In the genomic region with DNA sequence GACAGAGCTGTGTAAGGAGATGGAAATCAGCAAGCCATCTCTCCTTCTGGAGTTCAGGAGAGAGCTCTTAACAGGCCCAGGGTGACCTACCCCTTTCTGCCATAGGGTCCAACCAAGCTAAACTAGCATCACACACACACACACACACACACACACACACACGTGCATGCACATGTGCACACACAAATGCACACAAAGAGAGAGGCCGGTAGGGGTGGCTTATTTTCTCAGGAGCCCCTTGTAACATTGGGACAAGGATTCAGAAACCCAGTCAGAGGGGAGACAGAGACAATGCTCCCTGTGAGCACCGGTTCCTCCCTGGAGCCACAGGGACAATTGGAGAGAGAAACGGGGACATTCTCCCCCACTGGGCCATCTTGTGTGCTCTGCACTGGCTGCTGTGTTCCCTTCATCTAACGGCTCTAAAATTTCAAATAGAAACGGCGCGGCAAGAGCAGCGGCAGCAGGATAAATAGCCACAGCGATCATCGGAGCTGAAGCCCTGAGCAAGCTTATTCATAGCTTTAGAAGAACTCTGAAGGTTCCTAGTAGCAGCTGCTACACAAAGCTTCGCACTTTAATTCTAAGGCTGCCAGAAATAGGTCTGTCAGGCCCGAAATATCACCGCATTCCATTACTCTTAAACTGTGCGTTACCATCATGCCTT, we compare ENCODE assay signal across 8 mouse cellular contexts. TPM values are rescaled to one million over a fixed set of nuclear protein-coding genes. Genes with fewer than 3 reads are reported as not detected.
A peak's percentile ranks its signal among the peaks of the same experiment; 100 is the strongest.
DNase-seq lines count a peak whose midpoint lies in the region; ATAC-seq and TF ChIP-seq lines count a peak whose summit lies in the region.

No protein-coding gene starts in this region.

- H3K27ac ChIP-seq in kidney, embryonic 16.5 days (ENCODE audit: low read length), result peak overlapping the region; percentile 5; the same call in 1 of the 2 replicates
- H3K27ac ChIP-seq in midbrain, postnatal 0 days (ENCODE audit: low read depth, low read length), result peak overlapping the region; percentile 78

- no peak for ATAC-seq in kidney, embryonic 16.5 days (ENCODE audit: low FRiP score, low TSS enrichment)
- ATAC-seq in midbrain, postnatal 0 days (ENCODE audit: low FRiP score), result 0 out of 2 replicates have a peak, but pooled peaks have one; percentile 3
- no peak for ATAC-seq in erythroid progenitor cell, adult 5-6 weeks (replicated peaks; ENCODE audit: low FRiP score, poor library complexity, severe bottlenecking)

- WGBS in kidney, embryonic 16.5 days, result 25% methylated on average over 15 of the region's 15 CpGs
- 3% methylated on average over 15 of the region's 15 CpGs for WGBS in midbrain, postnatal 0 days

- H3K4me2 ChIP-seq in kidney, embryonic 16.5 days (replicated peaks; ENCODE audit: low read depth, low read length), result 0 out of 2 replicates have a peak overlapping the region, but pooled peaks have one; percentile 8
- H3K4me2 ChIP-seq in midbrain, postnatal 0 days (ENCODE audit: low read depth, low read length, poor library complexity, severe bottlenecking), result peak overlapping the region; percentile 36

- TF ChIP-seq CTCF in midbrain, postnatal 0 days (IDR thresholded peaks at IDR 0.05), result no peak

- no peaks in the 10 kb centered on the region for H3K27me3 ChIP-seq in kidney, embryonic 16.5 days (ENCODE audit: insufficient read depth, low read length)
- H3K27me3 ChIP-seq in midbrain, postnatal 0 days (ENCODE audit: insufficient read depth, low read length), result peaks cover 7% of the 10 kb centered on the region; the same call in 1 of the 2 replicates

- no peak overlapping the region for H3K4me3 ChIP-seq in kidney, embryonic 16.5 days (ENCODE audit: low read length)
- H3K4me3 ChIP-seq in midbrain, postnatal 0 days (ENCODE audit: low read depth, low read length), result no peak overlapping the region

- H3K9me3 ChIP-seq in kidney, embryonic 16.5 days (ENCODE audit: low read length), result no peaks in the 10 kb centered on the region
- H3K9me3 ChIP-seq in midbrain, postnatal 0 days (ENCODE audit: low read length), result no peaks in the 10 kb centered on the region

- no peaks in the 10 kb centered on the region for H3K36me3 ChIP-seq in kidney, embryonic 16.5 days (ENCODE audit: insufficient read depth, low read length)
- H3K36me3 ChIP-seq in midbrain, postnatal 0 days (ENCODE audit: insufficient read depth, low read length), result no peaks in the 10 kb centered on the region

- H3K4me1 ChIP-seq in kidney, embryonic 16.5 days (ENCODE audit: insufficient read depth, low read length), result peaks cover 15% of the 10 kb centered on the region
- peaks cover 11% of the 10 kb centered on the region for H3K4me1 ChIP-seq in midbrain, postnatal 0 days (ENCODE audit: insufficient read depth, low read length)

- peak overlapping the region; percentile 2 for H3K9ac ChIP-seq in kidney, embryonic 16.5 days (replicated peaks; ENCODE audit: low read length)
- H3K9ac ChIP-seq in midbrain, postnatal 0 days (replicated peaks; ENCODE audit: low read length, poor library complexity, severe bottlenecking), result peak overlapping the region; percentile 46; the same call in 1 of the 2 replicates

- DNase-seq in kidney, adult 18-20 months, result no peak
- DNase-seq in embryo, embryonic 10.5 days (ENCODE audit: low spot score), result peak; percentile 52
- DNase-seq in frontal cortex, postnatal 14 days (ENCODE audit: low spot score in 2 of 2), result peak; percentile 42 to 72
- peak; percentile 53 for DNase-seq in midbrain, postnatal 0 days (ENCODE audit: low spot score)
- DNase-seq in kidney, postnatal 25 days, result no peak
- no peak for DNase-seq in T-cell, adult 2 months (ENCODE audit: low spot score)

RNA-seq across cellular contexts. Expression of a gene that starts 21.7 kb away (rescaled TPM):
- 70.5 and 76.1 TPM in 2 replicates for polyA plus RNA-seq in kidney, embryonic 16.5 days (2015; fragmentation: Nextera tagmentation; extraction: Ambion mirVana)
- total RNA-seq in midbrain, postnatal 0 days (2014; rRNA removed), result 50.1 and 54.6 TPM in 2 replicates
- 10.2 and 11.2 TPM in 2 replicates for polyA plus RNA-seq in midbrain, postnatal 0 days (2015; fragmentation: Nextera tagmentation; extraction: Ambion mirVana)
- total RNA-seq in erythroid progenitor cell, adult 5-6 weeks (2015; ENCODE audit: low replicate concordance), result 18.0 and 19.7 TPM in 2 replicates
- 8.5 and 10.3 TPM in 2 replicates for total RNA-seq in erythroid progenitor cell, adult 5-6 weeks (2017; ENCODE audit: low replicate concordance)

RNA-seq across cellular contexts. Expression of a gene that starts 43.7 kb away (rescaled TPM):
- polyA plus RNA-seq in kidney, embryonic 16.5 days (2015; fragmentation: Nextera tagmentation; extraction: Ambion mirVana), result 0.17 and 0.22 TPM in 2 replicates
- total RNA-seq in midbrain, postnatal 0 days (2014; rRNA removed), result 0.90 and 2.0 TPM in 2 replicates
- polyA plus RNA-seq in midbrain, postnatal 0 days (2015; fragmentation: Nextera tagmentation; extraction: Ambion mirVana), result 1.2 and 1.3 TPM in 2 replicates
- not detected in 2 replicates for total RNA-seq in erythroid progenitor cell, adult 5-6 weeks (2015; ENCODE audit: low replicate concordance)
- total RNA-seq in erythroid progenitor cell, adult 5-6 weeks (2017; ENCODE audit: low replicate concordance), result not detected in 2 replicates

RNA-seq across cellular contexts. Expression of a gene that starts 55.7 kb away (rescaled TPM):
- polyA plus RNA-seq in kidney, embryonic 16.5 days (2015; fragmentation: Nextera tagmentation; extraction: Ambion mirVana), result 16.5 and 18.4 TPM in 2 replicates
- 13.2 and 17.4 TPM in 2 replicates for total RNA-seq in midbrain, postnatal 0 days (2014; rRNA removed)
- polyA plus RNA-seq in midbrain, postnatal 0 days (2015; fragmentation: Nextera tagmentation; extraction: Ambion mirVana), result 18.4 and 19.1 TPM in 2 replicates
- total RNA-seq in erythroid progenitor cell, adult 5-6 weeks (2015; ENCODE audit: low replicate concordance), result 3.6 TPM in 1 of 2 replicates, not detected in the other
- 0.51 and 1.7 TPM in 2 replicates for total RNA-seq in erythroid progenitor cell, adult 5-6 weeks (2017; ENCODE audit: low replicate concordance)

Comparison
In these comparisons a context has a peak if more than half of its experiments do, and no peak if none do; other contexts are left out.
1. DNase-seq: peak in embryo, embryonic 10.5 days (single experiment), frontal cortex, postnatal 14 days (2 of 2) and midbrain, postnatal 0 days (single experiment); none in kidney, adult 18-20 months (single experiment), kidney, postnatal 25 days (0 of 2) and T-cell, adult 2 months (single experiment).